Mouse (Mus musculus): ENCODE measurements around the gene Isca2. TPM values are rescaled to one million over a fixed set of nuclear protein-coding genes. Genes with fewer than 3 reads are reported as not detected.

Gene Isca2
- total and polyA plus RNA-seq, 2 experiments from 2014 or later: 109 to 159 TPM

DNA sequence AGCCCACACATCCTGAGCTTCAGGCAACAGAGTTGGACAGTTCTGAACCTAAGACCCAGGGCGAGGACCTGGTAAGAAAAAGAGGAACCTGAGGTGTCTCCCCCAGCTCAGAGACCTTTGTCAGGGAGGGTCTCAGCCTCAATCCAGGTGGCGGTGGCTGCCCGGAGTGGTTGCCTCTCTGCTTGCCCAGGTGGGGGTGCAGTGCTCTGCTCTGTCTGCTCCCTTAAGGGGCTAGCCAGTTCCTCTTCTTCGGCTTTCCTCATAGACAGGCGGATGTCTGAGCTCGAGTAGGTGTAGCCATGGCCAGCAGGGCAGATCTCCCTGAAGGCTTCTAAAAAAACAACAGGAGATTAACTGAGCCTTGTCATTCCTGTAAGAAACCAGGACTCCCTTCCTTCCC lies 36.0 kb downstream of the Isca2 start:
- peaks cover 95% of the 10 kb centered on the region for H3K27me3 ChIP-seq (ENCODE audit: control insufficient read depth, insufficient read depth, low read length)
- no peak overlapping the region for H3K4me2 ChIP-seq (ENCODE audit: low read depth, low read length)
- H3K27ac ChIP-seq (ENCODE audit: low read depth): no peak overlapping the region
- H3K9me3 ChIP-seq (replicated peaks; ENCODE audit: control insufficient read depth, low read length): no peaks in the 10 kb centered on the region
- peaks cover 11% of the 10 kb centered on the region for H3K4me1 ChIP-seq (ENCODE audit: control insufficient read depth, insufficient read depth)
- TF ChIP-seq EP300 (IDR thresholded peaks at IDR 0.05; ENCODE audit: low read depth) (no peak), CTCF (IDR thresholded peaks at IDR 0.05; ENCODE audit: low read depth) (no peak)
- no peak overlapping the region for H3K4me3 ChIP-seq (ENCODE audit: low read depth, low read length)
- DNase-seq (ENCODE audit: low spot score): no peak
- no peak for ATAC-seq (ENCODE audit: insufficient read depth, low read depth)
- no peaks in the 10 kb centered on the region for H3K36me3 ChIP-seq (replicated peaks; ENCODE audit: control insufficient read depth, insufficient read depth, low read length)
- H3K9ac ChIP-seq (replicated peaks; ENCODE audit: low read depth, low read length): no peak overlapping the region
- 81% methylated on average over 6 of the region's 6 CpGs for WGBS

GRCm38 (mm10) chr12:84810810-84811209 lies 37.8 kb downstream of the Isca2 start:
- H3K4me2 ChIP-seq (ENCODE audit: low read depth, low read length): no peak overlapping the region
- H3K4me1 ChIP-seq (ENCODE audit: control insufficient read depth, insufficient read depth): 0 out of 2 replicates have a peak, but pooled peaks cover 5% of the 10 kb centered on the region
- DNase-seq (ENCODE audit: low spot score) (no peak), ATAC-seq (ENCODE audit: insufficient read depth, low read depth) (no peak)
- no peak overlapping the region for H3K27ac ChIP-seq (ENCODE audit: low read depth)
- WGBS: 76% methylated on average over 1 of the region's 1 CpGs
- no peak for TF ChIP-seq EP300 (IDR thresholded peaks at IDR 0.05; ENCODE audit: low read depth)
- TF ChIP-seq CTCF (IDR thresholded peaks at IDR 0.05; ENCODE audit: low read depth): no peak
- no peaks in the 10 kb centered on the region for H3K9me3 ChIP-seq (replicated peaks; ENCODE audit: control insufficient read depth, low read length)
- H3K27me3 ChIP-seq (ENCODE audit: control insufficient read depth, insufficient read depth, low read length): peaks cover 95% of the 10 kb centered on the region
- H3K4me3 ChIP-seq (ENCODE audit: low read depth, low read length): no peak overlapping the region
- no peaks in the 10 kb centered on the region for H3K36me3 ChIP-seq (replicated peaks; ENCODE audit: control insufficient read depth, insufficient read depth, low read length)
- H3K9ac ChIP-seq (replicated peaks; ENCODE audit: low read depth, low read length): no peak overlapping the region

- H3K9ac ChIP-seq (replicated peaks; ENCODE audit: low read depth, low read length): no peak overlapping the region
- no peak overlapping the region for H3K27ac ChIP-seq (ENCODE audit: low read depth)
- DNase-seq (ENCODE audit: low spot score) (peak; percentile 51), ATAC-seq (ENCODE audit: insufficient read depth, low read depth) (no peak)
- WGBS: 53% methylated on average over 4 of the region's 4 CpGs
- no peak overlapping the region for H3K4me3 ChIP-seq (ENCODE audit: low read depth, low read length)
- H3K27me3 ChIP-seq (ENCODE audit: control insufficient read depth, insufficient read depth, low read length): peaks cover 95% of the 10 kb centered on the region
- H3K9me3 ChIP-seq (replicated peaks; ENCODE audit: control insufficient read depth, low read length): no peaks in the 10 kb centered on the region
- 0 out of 2 replicates have a peak, but pooled peaks cover 3% of the 10 kb centered on the region for H3K4me1 ChIP-seq (ENCODE audit: control insufficient read depth, insufficient read depth)
- no peaks in the 10 kb centered on the region for H3K36me3 ChIP-seq (replicated peaks; ENCODE audit: control insufficient read depth, insufficient read depth, low read length)
- TF ChIP-seq CTCF (IDR thresholded peaks at IDR 0.05; ENCODE audit: low read depth) (no peak), EP300 (IDR thresholded peaks at IDR 0.05; ENCODE audit: low read depth) (no peak)
- no peak overlapping the region for H3K4me2 ChIP-seq (ENCODE audit: low read depth, low read length)
These were observed 38.5 kb downstream of the Isca2 start for GRCm38 (mm10) chr12:84811510-84811909.

DNA sequence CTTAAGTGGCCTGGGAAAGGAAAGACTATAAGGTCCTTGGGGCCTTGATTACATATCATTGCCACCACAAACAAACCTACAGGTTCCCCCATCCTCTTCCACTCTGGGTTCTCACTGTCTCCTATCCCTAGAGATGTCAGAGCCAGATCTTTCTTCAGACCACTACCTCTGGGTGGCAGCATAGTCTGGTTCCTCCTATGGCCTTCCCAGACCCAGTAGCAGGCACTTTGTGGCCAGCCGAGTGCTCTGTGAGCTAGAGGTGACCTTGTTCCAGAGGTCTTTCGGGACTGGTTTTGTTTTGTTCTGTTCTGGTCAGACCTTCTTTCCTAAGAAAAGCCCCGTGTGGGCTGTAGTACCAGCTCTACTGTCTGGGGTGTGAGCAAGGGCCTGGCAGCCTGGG lies 39.0 kb downstream of the Isca2 start:
- Histone ChIP-seq H3K9ac (replicated peaks; ENCODE audit: low read depth, low read length) (no peak overlapping the region), H3K27me3 (ENCODE audit: control insufficient read depth, insufficient read depth, low read length) (peaks cover 93% of the 10 kb centered on the region), H3K4me2 (ENCODE audit: low read depth, low read length) (no peak overlapping the region), H3K9me3 (replicated peaks; ENCODE audit: control insufficient read depth, low read length) (no peaks in the 10 kb centered on the region), H3K27ac (ENCODE audit: low read depth) (no peak overlapping the region), H3K4me3 (ENCODE audit: low read depth, low read length) (no peak overlapping the region), H3K4me1 (ENCODE audit: control insufficient read depth, insufficient read depth) (0 out of 2 replicates have a peak, but pooled peaks cover 3% of the 10 kb centered on the region), H3K36me3 (replicated peaks; ENCODE audit: control insufficient read depth, insufficient read depth, low read length) (no peaks in the 10 kb centered on the region)
- DNase-seq (ENCODE audit: low spot score): no peak
- TF ChIP-seq EP300 (IDR thresholded peaks at IDR 0.05; ENCODE audit: low read depth): no peak
- TF ChIP-seq CTCF (IDR thresholded peaks at IDR 0.05; ENCODE audit: low read depth): peak; percentile 33
- WGBS: 41% methylated on average over 3 of the region's 3 CpGs
- ATAC-seq (ENCODE audit: insufficient read depth, low read depth): 0 out of 2 replicates have a peak, but pooled peaks have one; percentile 11

DNA sequence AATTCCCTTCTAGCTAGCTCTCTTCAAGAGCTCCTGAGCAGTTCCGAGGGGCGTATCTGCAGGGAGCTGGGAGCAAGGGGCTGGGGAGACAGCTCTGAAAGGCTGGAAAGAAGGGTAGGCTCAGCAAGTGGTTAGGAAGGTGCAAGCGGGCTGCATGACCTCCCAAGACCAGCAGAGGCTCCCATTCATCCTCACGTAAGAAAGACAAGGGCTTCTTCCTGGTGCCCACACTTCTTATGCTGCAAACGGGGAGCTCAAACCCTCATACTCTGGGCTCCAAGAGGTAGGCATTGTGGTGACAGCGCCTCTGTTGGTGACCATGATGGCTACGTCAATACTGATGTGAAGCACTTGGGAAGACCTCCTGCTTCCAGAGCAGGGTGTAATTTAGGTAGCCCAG lies 40.7 kb downstream of the Isca2 start:
- TF ChIP-seq CTCF (IDR thresholded peaks at IDR 0.05; ENCODE audit: low read depth) (peak; percentile 29), EP300 (IDR thresholded peaks at IDR 0.05; ENCODE audit: low read depth) (no peak)
- no peak for ATAC-seq (ENCODE audit: insufficient read depth, low read depth)

More for the DNA sequence above, 40.7 kb downstream of the Isca2 start:
- Histone ChIP-seq H3K27ac (ENCODE audit: low read depth) (no peak overlapping the region), H3K4me2 (ENCODE audit: low read depth, low read length) (no peak overlapping the region), H3K9me3 (replicated peaks; ENCODE audit: control insufficient read depth, low read length) (no peaks in the 10 kb centered on the region), H3K36me3 (replicated peaks; ENCODE audit: control insufficient read depth, insufficient read depth, low read length) (no peaks in the 10 kb centered on the region), H3K27me3 (ENCODE audit: control insufficient read depth, insufficient read depth, low read length) (peaks cover 91% of the 10 kb centered on the region), H3K4me1 (ENCODE audit: control insufficient read depth, insufficient read depth) (0 out of 2 replicates have a peak, but pooled peaks cover 3% of the 10 kb centered on the region), H3K9ac (replicated peaks; ENCODE audit: low read depth, low read length) (no peak overlapping the region), H3K4me3 (ENCODE audit: low read depth, low read length) (no peak overlapping the region)
- no peak for DNase-seq (ENCODE audit: low spot score)
- WGBS: 44% methylated on average over 7 of the region's 7 CpGs

Measured in heart, postnatal 0 days (tissue).